In genomic region chr15:93161924-93162910, GRCm38 (mm10) we compare ENCODE assay signal across 11 mouse cellular contexts.
DNase-seq lines count a peak whose midpoint lies in the region; ATAC-seq lines count a peak whose summit lies in the region.
"Had no signal": no experiment of that assay in that cellular context is flagged by ENCODE, and none has a peak within 500 bp of the region (broad histone marks: within the 10 kb centered on the region; RNA-seq: fewer than 3 reads in every experiment).

No protein-coding gene starts in this region.

- H3K36me3 ChIP-seq in kidney, embryonic 15.5 days: no peaks in the 10 kb centered on the region
- no peaks in the 10 kb centered on the region for H3K36me3 ChIP-seq in embryonic facial prominence, embryonic 14.5 days (ENCODE audit: control insufficient read depth, insufficient read depth, low read length)
- H3K36me3 ChIP-seq in hindbrain, embryonic 10.5 days: no peaks in the 10 kb centered on the region
- no peaks in the 10 kb centered on the region for H3K36me3 ChIP-seq in midbrain, embryonic 15.5 days (replicated peaks)
- H3K36me3 ChIP-seq: liver, embryonic 13.5 days had no signal

- intact Hi-C loops in left cerebral cortex, postnatal 10 days (cut with DNase I): no loop called here

- H3K9ac ChIP-seq in kidney, embryonic 15.5 days: no peak overlapping the region
- no peak overlapping the region for H3K9ac ChIP-seq in embryonic facial prominence, embryonic 14.5 days (ENCODE audit: low read depth, low read length)
- H3K9ac ChIP-seq in midbrain, embryonic 15.5 days: no peak overlapping the region
- H3K9ac ChIP-seq: liver, embryonic 13.5 days had no signal

- WGBS in kidney, embryonic 15.5 days: 60% methylated on average over 25 of the region's 25 CpGs
- 63% methylated on average over 25 of the region's 25 CpGs for WGBS in embryonic facial prominence, embryonic 14.5 days
- 77% methylated on average over 25 of the region's 25 CpGs for WGBS in hindbrain, embryonic 10.5 days
- WGBS in midbrain, embryonic 15.5 days: 35% methylated on average over 25 of the region's 25 CpGs

- DNase-seq in kidney, adult 9 months: no peak
- DNase-seq in embryonic facial prominence, embryonic 14.5 days (ENCODE audit: low spot score): peak; percentile 65
- DNase-seq in hindbrain, embryonic 10.5 days (ENCODE audit: low spot score): peak; percentile 5
- no peak for DNase-seq in left cerebral cortex, postnatal 10 days (ENCODE audit: extremely low spot score in 1 of 2, low spot score in 2 of 2)
- DNase-seq in gastrocnemius, adult 8-10 months (ENCODE audit: low spot score in 2 of 2): no peak
- DNase-seq in left cerebral cortex, adult 11 months (ENCODE audit: low spot score): no peak
- DNase-seq: liver, embryonic 13.5 days; thymus, adult 18-20 months had no signal

- no peak overlapping the region for H3K4me3 ChIP-seq in kidney, embryonic 15.5 days (replicated peaks)
- no peak overlapping the region for H3K4me3 ChIP-seq in embryonic facial prominence, embryonic 14.5 days (ENCODE audit: low read depth, low read length)
- H3K4me3 ChIP-seq in hindbrain, embryonic 10.5 days: no peak overlapping the region
- no peak overlapping the region for H3K4me3 ChIP-seq in midbrain, embryonic 15.5 days
- H3K4me3 ChIP-seq: erythroblast, embryonic 14.5 days; liver, embryonic 13.5 days had no signal

- ATAC-seq in kidney, embryonic 15.5 days (replicated peaks; ENCODE audit: low FRiP score): peak; percentile 80
- peak; percentile 47; the same call in 1 of the 2 replicates for ATAC-seq in embryonic facial prominence, embryonic 14.5 days (ENCODE audit: low read depth)
- ATAC-seq in midbrain, embryonic 15.5 days (replicated peaks): peak; percentile 78

- peak overlapping the region; percentile 37 for H3K4me2 ChIP-seq in kidney, embryonic 15.5 days
- H3K4me2 ChIP-seq in embryonic facial prominence, embryonic 14.5 days (ENCODE audit: low read depth, low read length): peak overlapping the region; percentile 3; the same call in 1 of the 2 replicates
- peak overlapping the region; percentile 20 for H3K4me2 ChIP-seq in midbrain, embryonic 15.5 days
- H3K4me2 ChIP-seq: liver, embryonic 13.5 days had no signal

- no peaks in the 10 kb centered on the region for H3K27me3 ChIP-seq in kidney, embryonic 15.5 days
- no peaks in the 10 kb centered on the region for H3K27me3 ChIP-seq in embryonic facial prominence, embryonic 14.5 days (replicated peaks; ENCODE audit: control insufficient read depth, insufficient read depth, low read length)
- H3K27me3 ChIP-seq in hindbrain, embryonic 10.5 days (ENCODE audit: insufficient read depth, poor library complexity, severe bottlenecking): no peaks in the 10 kb centered on the region
- H3K27me3 ChIP-seq in midbrain, embryonic 15.5 days (replicated peaks): no peaks in the 10 kb centered on the region
- H3K27me3 ChIP-seq: liver, embryonic 13.5 days had no signal

- H3K9me3 ChIP-seq in kidney, embryonic 15.5 days (replicated peaks): no peaks in the 10 kb centered on the region
- H3K9me3 ChIP-seq in embryonic facial prominence, embryonic 14.5 days (ENCODE audit: control insufficient read depth, low read length): peaks cover 2% of the 10 kb centered on the region; the same call in 1 of the 2 replicates
- H3K9me3 ChIP-seq in hindbrain, embryonic 10.5 days: no peaks in the 10 kb centered on the region; the same call in 1 of the 2 replicates
- H3K9me3 ChIP-seq in midbrain, embryonic 15.5 days: no peaks in the 10 kb centered on the region
- H3K9me3 ChIP-seq: liver, embryonic 13.5 days had no signal

- peaks cover 10% of the 10 kb centered on the region for H3K4me1 ChIP-seq in kidney, embryonic 15.5 days
- no peaks in the 10 kb centered on the region for H3K4me1 ChIP-seq in embryonic facial prominence, embryonic 14.5 days (ENCODE audit: control insufficient read depth, insufficient read depth, low read length)
- H3K4me1 ChIP-seq in hindbrain, embryonic 10.5 days (replicated peaks): peaks cover 8% of the 10 kb centered on the region
- peaks cover 16% of the 10 kb centered on the region for H3K4me1 ChIP-seq in midbrain, embryonic 15.5 days
- H3K4me1 ChIP-seq: liver, embryonic 13.5 days had no signal

- H3K27ac ChIP-seq in kidney, embryonic 15.5 days: peak overlapping the region; percentile 60
- H3K27ac ChIP-seq in embryonic facial prominence, embryonic 14.5 days (replicated peaks; ENCODE audit: low read depth, low read length): peak overlapping the region; percentile 45
- peak overlapping the region; percentile 40; the same call in 1 of the 2 replicates for H3K27ac ChIP-seq in hindbrain, embryonic 10.5 days
- H3K27ac ChIP-seq in midbrain, embryonic 15.5 days: peak overlapping the region; percentile 44
- H3K27ac ChIP-seq: liver, embryonic 13.5 days had no signal

Comparison
In these comparisons a context has a peak if more than half of its experiments do, and no peak if none do; other contexts are left out.
1. DNase-seq: peak in embryonic facial prominence, embryonic 14.5 days (single experiment) and hindbrain, embryonic 10.5 days (single experiment); none in kidney, adult 9 months (single experiment), left cerebral cortex, postnatal 10 days (0 of 2), gastrocnemius, adult 8-10 months (0 of 2) and left cerebral cortex, adult 11 months (single experiment).
2. Peak in every context shown above with its lines, with median percentiles within 50 percentile points of each other: ATAC-seq, H3K27ac ChIP-seq and H3K4me2 ChIP-seq.